Mouse (Mus musculus) thymus, adult 2 months (tissue): ENCODE data around the gene Prdm11. TPM values are rescaled to one million over a fixed set of nuclear protein-coding genes. Genes with fewer than 3 reads are reported as not detected.
A peak's percentile ranks its signal among the peaks of the same experiment; 100 is the strongest.

Experiments used
- DNase-seq: peaks from one replicate; pipeline ENCODE4 v3.0.0; 2021
- H3K27ac ChIP-seq: fragments of 200-500 bp; 2 replicates; pipeline ENCODE4 v1.5.1; 2012; ENCODE audit warnings: low read length, control low read depth; ENCODE audit not compliant: control insufficient read depth, insufficient read depth
- H3K27me3 ChIP-seq: fragments of 200-500 bp; 2 replicates; pipeline ENCODE4 v1.6.1; 2012; ENCODE audit warnings: mild to moderate bottlenecking, low read length, moderate library complexity, mixed read lengths; ENCODE audit not compliant: control insufficient read depth, insufficient read depth
- H3K36me3 ChIP-seq: fragments of 200-500 bp; 2 replicates; pipeline ENCODE4 v1.6.1; 2012; ENCODE audit warnings: mild to moderate bottlenecking, low read length, moderate library complexity; ENCODE audit not compliant: control insufficient read depth, insufficient read depth
- H3K4me1 ChIP-seq: fragments of 200-500 bp; replicated peaks from 2 replicates; pipeline ENCODE4 v1.6.1; 2012; ENCODE audit warnings: low read length; ENCODE audit not compliant: control insufficient read depth, insufficient read depth
- H3K4me3 ChIP-seq: fragments of 200-500 bp; 2 replicates; pipeline ENCODE4 v1.5.1; 2012; ENCODE audit warnings: mild to moderate bottlenecking, low read length, control low read depth, moderate library complexity; ENCODE audit not compliant: control insufficient read depth, insufficient read depth
- CTCF ChIP-seq: fragments of 200-500 bp; IDR thresholded peaks from 2 replicates; pipeline ENCODE4 v1.5.1; 2012; ENCODE audit warnings: mild to moderate bottlenecking, control low read depth, low read length, moderate library complexity, borderline replicate concordance; ENCODE audit not compliant: control insufficient read depth, poor library complexity, insufficient read depth; ENCODE audit errors: extremely low read depth
- POLR2A ChIP-seq: fragments of 200-500 bp; IDR thresholded peaks from 2 replicates; pipeline ENCODE4 v1.6.1; 2012; ENCODE audit warnings: mild to moderate bottlenecking, low read length, control low read depth, moderate library complexity; ENCODE audit not compliant: control insufficient read depth, poor library complexity, insufficient read depth; ENCODE audit errors: extremely low read depth
- WGBS: fragments of 180-500 bp; shearing (Covaris S2); methylation state at CpG from one replicate; pipeline ENCODE4 v1.1.7; 2018; 5-methylcytosine and 5-hydroxymethylcytosine counted together
- polyA plus RNA-seq: library from polyadenylated mRNA; depleted of rRNA; stranded (reverse); fragments of >200 nt; gene quantifications from 2 replicates; pipeline ENCODE4 v1.2.3, GENCODE M21; 2012

Gene Prdm11
- polyA plus RNA-seq, 1 experiment, result 17.1 TPM

- no peak for TF ChIP-seq POLR2A
- no peak for TF ChIP-seq CTCF
- no peak overlapping the region for H3K4me3 ChIP-seq
- 72% methylated on average over 7 of the region's 7 CpGs for WGBS
- H3K36me3 ChIP-seq, result 0 out of 2 replicates have a peak, but pooled peaks cover 4% of the 10 kb centered on the region
- H3K27me3 ChIP-seq, result no peaks in the 10 kb centered on the region
- peak overlapping the region; percentile 68 for H3K27ac ChIP-seq
- DNase-seq, result no peak
- H3K4me1 ChIP-seq, result peaks cover 65% of the 10 kb centered on the region
Observed at GRCm38 (mm10) chr2:92948699-92949300, 97.2 kb downstream of the Prdm11 start.

- DNase-seq, result peak; percentile 65
- Histone ChIP-seq H3K4me3 (peak overlapping the region; percentile 28), H3K27ac (peak overlapping the region; percentile 86), H3K36me3 (no peaks in the 10 kb centered on the region), H3K27me3 (no peaks in the 10 kb centered on the region), H3K4me1 (peaks cover 70% of the 10 kb centered on the region)
- 2% methylated on average over 12 of the region's 12 CpGs for WGBS
- no peak for TF ChIP-seq CTCF
- 0 out of 2 replicates have a peak, but pooled peaks have one; percentile 5 for TF ChIP-seq POLR2A
Observed at GRCm38 (mm10) chr2:92947981-92948698, 97.8 kb downstream of the Prdm11 start.

GRCm38 (mm10) chr2:92945824-92946598 is 100.0 kb downstream of the Prdm11 start:
- H3K27ac ChIP-seq, result peak overlapping the region; percentile 86
- H3K27me3 ChIP-seq, result no peaks in the 10 kb centered on the region
- no peaks in the 10 kb centered on the region for H3K36me3 ChIP-seq
- peak overlapping the region; percentile 16 for H3K4me3 ChIP-seq
- peak; percentile 22; the same call in 1 of the 2 replicates for TF ChIP-seq POLR2A
- peak; percentile 74 for TF ChIP-seq CTCF
- 5% methylated on average over 11 of the region's 11 CpGs for WGBS
- DNase-seq, result peak; percentile 78
- H3K4me1 ChIP-seq, result peaks cover 70% of the 10 kb centered on the region

GRCm38 (mm10) chr2:92945125-92945746 is 100.7 kb downstream of the Prdm11 start:
- Histone ChIP-seq H3K27ac (peak overlapping the region; percentile 86), H3K36me3 (0 out of 2 replicates have a peak, but pooled peaks cover 4% of the 10 kb centered on the region), H3K27me3 (no peaks in the 10 kb centered on the region), H3K4me1 (peaks cover 65% of the 10 kb centered on the region), H3K4me3 (no peak overlapping the region)
- no peak for DNase-seq
- 89% methylated on average over 11 of the region's 11 CpGs for WGBS
- no peak for TF ChIP-seq POLR2A
- no peak for TF ChIP-seq CTCF

- 0 out of 2 replicates have a peak, but pooled peaks cover 4% of the 10 kb centered on the region for H3K36me3 ChIP-seq
- no peak overlapping the region for H3K4me3 ChIP-seq
- no peak for TF ChIP-seq CTCF
- TF ChIP-seq POLR2A, result no peak
- DNase-seq, result no peak
- peaks cover 59% of the 10 kb centered on the region for H3K4me1 ChIP-seq
- 12% methylated on average over 3 of the region's 3 CpGs for WGBS
- peak overlapping the region; percentile 86 for H3K27ac ChIP-seq
- H3K27me3 ChIP-seq, result no peaks in the 10 kb centered on the region
Observed at GRCm38 (mm10) chr2:92944356-92944755, 101.6 kb downstream of the Prdm11 start.

DNA sequence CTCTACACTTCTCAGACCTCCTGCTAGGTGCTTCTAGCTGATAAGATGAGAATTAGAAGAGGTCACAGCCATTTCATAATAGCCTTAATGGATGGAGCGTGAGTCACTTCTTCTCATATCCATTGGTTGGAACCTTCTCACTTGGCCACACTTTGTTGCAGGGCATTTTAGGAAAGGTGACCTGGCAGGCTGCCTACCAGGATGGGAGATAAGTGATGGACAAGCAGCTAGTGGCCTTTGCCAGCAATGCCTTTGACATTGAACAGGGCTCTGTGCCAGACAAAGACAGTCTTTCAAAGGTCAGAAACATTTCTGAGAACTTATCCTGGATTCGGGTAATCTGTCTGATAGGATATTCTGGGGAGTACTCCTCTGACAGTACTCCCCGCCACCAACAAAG is 102.6 kb downstream of the Prdm11 start:
- 68% methylated on average over 3 of the region's 3 CpGs for WGBS
- Histone ChIP-seq H3K36me3 (0 out of 2 replicates have a peak, but pooled peaks cover 4% of the 10 kb centered on the region), H3K27me3 (no peaks in the 10 kb centered on the region), H3K27ac (no peak overlapping the region; the same call in 1 of the 2 replicates), H3K4me3 (no peak overlapping the region), H3K4me1 (peaks cover 50% of the 10 kb centered on the region)
- TF ChIP-seq CTCF (no peak), POLR2A (no peak)
- no peak for DNase-seq
